Mouse (Mus musculus) liver, embryonic 14.5 days (tissue): ENCODE results near the gene Mlkl. TPM values are rescaled to one million over a fixed set of nuclear protein-coding genes. Genes with fewer than 3 reads are reported as not detected.
"Not testable (repeated sequence)": the region's sequence is repeated elsewhere in the genome, so short reads cannot be mapped to it uniquely, and the experiment has no call there.

ENCODE experiments used
- ATAC-seq: fragments of 200-750 bp; cut with Nextera tagmentation; 2 replicates; pipeline ENCODE4 v1.8.0; 2017; ENCODE audit warnings: moderate number of reproducible peaks, mild to moderate bottlenecking, moderate library complexity; ENCODE audit not compliant: insufficient read depth
- DNase-seq, 3 experiments: peaks; one replicate each; pipeline ENCODE4 v3.0.0-alpha.2; 2012 to 2013; ENCODE audit warnings: low read depth in 3 of 3, low spot score in 3 of 3
- H3K27ac ChIP-seq: fragments of 300-500 bp; sonication (generic); 2 replicates; pipeline ENCODE4 v1.5.1; 2014; ENCODE audit warnings: moderate library complexity, mild to moderate bottlenecking, control low read depth, inconsistent platforms
- H3K27me3 ChIP-seq: fragments of 300-500 bp; sonication (generic); 2 replicates; pipeline ENCODE4 v1.6.1; 2014; ENCODE audit warnings: mild to moderate bottlenecking, low read length, moderate library complexity; ENCODE audit not compliant: control insufficient read depth, insufficient read depth
- H3K36me3 ChIP-seq: fragments of 300-500 bp; sonication (generic); replicated peaks from 2 replicates; pipeline ENCODE4 v1.6.1; 2014; ENCODE audit warnings: low read depth; ENCODE audit not compliant: control insufficient read depth, insufficient read depth
- H3K4me1 ChIP-seq, 2 experiments: fragments of 200-500 bp in 1 of 2; fragments of 300-500 bp in 1 of 2; sonication (generic) in 1 of 2; replicated peaks; 2 replicates each; pipeline ENCODE4 v1.6.1; 2012 to 2014; ENCODE audit warnings: antibody characterized with exemption in 1 of 2, inconsistent platforms in 1 of 2, low read length in 1 of 2; ENCODE audit not compliant: control insufficient read depth in 2 of 2, insufficient read depth in 2 of 2
- H3K4me2 ChIP-seq: fragments of 300-500 bp; sonication (generic); 2 replicates; pipeline ENCODE4 v1.6.1; 2014; ENCODE audit warnings: low read depth, mild to moderate bottlenecking, control low read depth, moderate library complexity
- H3K4me3 ChIP-seq, 2 experiments: fragments of 200-500 bp in 1 of 2; fragments of 300-500 bp in 1 of 2; sonication (generic) in 1 of 2; 2 replicates each; pipeline ENCODE4 v1.5.1; 2012 to 2014; ENCODE audit warnings: low read depth in 2 of 2, low read length in 2 of 2, mild to moderate bottlenecking in 2 of 2, control low read depth in 1 of 2, inconsistent platforms in 1 of 2, moderate library complexity in 1 of 2; ENCODE audit not compliant: insufficient read depth in 1 of 2
- H3K9ac ChIP-seq: fragments of 300-500 bp; sonication (generic); replicated peaks from 2 replicates; pipeline ENCODE4 v1.6.1; 2014; ENCODE audit warnings: mild to moderate bottlenecking, control low read depth, moderate library complexity
- H3K9me3 ChIP-seq: fragments of 300-500 bp; sonication (generic); 2 replicates; pipeline ENCODE4 v1.6.1; 2016; ENCODE audit warnings: low read length, mixed read lengths; ENCODE audit not compliant: control insufficient read depth
- CTCF ChIP-seq: IDR thresholded peaks from 2 replicates; pipeline ENCODE4 v1.5.1; 2016; ENCODE audit warnings: antibody characterized with exemption, low read depth, control low read depth
- EP300 ChIP-seq: IDR thresholded peaks from 2 replicates; pipeline ENCODE4 v1.6.1; 2016; ENCODE audit warnings: antibody characterized with exemption, low read depth
- WGBS: fragments of 180-500 bp; shearing (Covaris S2); extraction: QIAGEN DNeasy Blood & Tissue Kit; methylation state at CpG from one replicate; pipeline ENCODE4 v1.1.7; 2014; ENCODE audit not compliant: insufficient replicate concordance; 5-methylcytosine and 5-hydroxymethylcytosine counted together
- polyA plus RNA-seq, 2 experiments: library from polyadenylated mRNA; depleted of rRNA in 1 of 2; stranded (reverse) in 1 of 2; unstranded in 1 of 2; fragments of >200 nt; fragmentation: Nextera tagmentation in 1 of 2; extraction: Ambion mirVana in 1 of 2; gene quantifications; 2 replicates each; pipeline versions ENCODE4 v1.2.1 to v1.2.3; 2012 to 2014

Mlkl gene
- polyA plus RNA-seq, 2 experiments: 1.6 to 2.8 TPM

DNA sequence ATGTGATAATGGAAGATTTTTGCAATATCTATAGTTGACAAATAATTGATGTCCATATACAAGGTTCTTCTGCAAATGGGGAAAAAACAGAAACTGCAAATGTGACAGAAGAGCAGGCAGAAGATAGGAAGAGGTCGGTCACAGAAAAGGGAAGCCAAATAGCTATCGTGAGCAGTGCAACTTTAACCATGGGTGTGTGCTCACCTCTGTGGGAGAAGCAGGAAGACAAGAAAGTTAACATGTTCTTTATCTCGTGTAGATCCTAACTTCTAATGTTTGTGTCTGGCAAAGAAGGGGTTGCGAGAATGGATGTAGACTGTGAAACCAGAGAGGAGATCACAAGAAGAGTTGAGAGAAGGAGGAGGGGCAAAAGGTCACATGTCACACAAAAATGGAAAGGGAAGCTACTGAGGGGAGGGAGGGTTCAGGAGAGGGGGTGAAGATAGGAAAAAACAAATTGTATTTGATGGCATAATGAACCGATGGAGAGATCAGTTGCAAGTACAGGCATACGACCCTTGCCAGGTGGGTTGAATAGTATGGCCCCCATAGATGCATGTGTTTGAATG is 12.7 kb downstream of the Mlkl start:
- H3K4me2 ChIP-seq: no peak overlapping the region
- no peak for ATAC-seq
- H3K4me3 ChIP-seq: no peak overlapping the region
- H3K4me1 ChIP-seq: 0 out of 4 replicates have a peak, but pooled peaks cover 0 to 1% of the 10 kb centered on the region in 2 experiments
- no peak for TF ChIP-seq EP300
- TF ChIP-seq CTCF: no peak
- 45% methylated on average over 6 of the region's 6 CpGs for WGBS
- no peak for DNase-seq
- no peaks in the 10 kb centered on the region for H3K9me3 ChIP-seq
- H3K36me3 ChIP-seq: no peaks in the 10 kb centered on the region
- H3K27me3 ChIP-seq: no peaks in the 10 kb centered on the region
- no peak overlapping the region for H3K27ac ChIP-seq
- H3K9ac ChIP-seq: no peak overlapping the region

DNA sequence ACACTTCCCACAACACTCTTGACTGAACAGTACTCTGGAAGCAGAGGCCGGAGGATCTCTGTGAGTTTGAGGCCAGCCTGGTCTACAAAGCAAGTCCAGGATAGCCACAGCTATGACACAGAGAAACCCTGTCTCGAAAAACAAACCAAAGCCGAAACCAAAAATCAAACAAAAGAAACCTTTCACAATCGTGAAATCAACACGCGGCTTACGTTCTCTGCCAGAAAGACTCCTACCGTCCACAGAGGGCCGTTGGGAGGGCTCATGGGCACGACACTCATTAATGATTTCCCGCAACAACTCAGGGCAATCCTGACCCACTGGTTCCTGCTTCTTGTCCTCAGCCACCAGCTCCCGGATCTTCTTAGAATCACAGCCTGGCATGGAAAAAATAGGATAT is 23.2 kb downstream of the Mlkl start:
- H3K27me3 ChIP-seq: no peaks in the 10 kb centered on the region
- TF ChIP-seq EP300: no peak
- no peak overlapping the region for H3K4me3 ChIP-seq
- no peaks in the 10 kb centered on the region for H3K36me3 ChIP-seq
- H3K4me2 ChIP-seq: no peak overlapping the region
- peaks cover 6 to 19% of the 10 kb centered on the region in 2 experiments; a peak in 3 of 4 replicates for H3K4me1 ChIP-seq
- no peaks in the 10 kb centered on the region for H3K9me3 ChIP-seq
- H3K9ac ChIP-seq: no peak overlapping the region
- no peak for ATAC-seq
- WGBS: 78% methylated on average over 12 of the region's 12 CpGs
- no peak overlapping the region for H3K27ac ChIP-seq
- no peak for DNase-seq

DNA sequence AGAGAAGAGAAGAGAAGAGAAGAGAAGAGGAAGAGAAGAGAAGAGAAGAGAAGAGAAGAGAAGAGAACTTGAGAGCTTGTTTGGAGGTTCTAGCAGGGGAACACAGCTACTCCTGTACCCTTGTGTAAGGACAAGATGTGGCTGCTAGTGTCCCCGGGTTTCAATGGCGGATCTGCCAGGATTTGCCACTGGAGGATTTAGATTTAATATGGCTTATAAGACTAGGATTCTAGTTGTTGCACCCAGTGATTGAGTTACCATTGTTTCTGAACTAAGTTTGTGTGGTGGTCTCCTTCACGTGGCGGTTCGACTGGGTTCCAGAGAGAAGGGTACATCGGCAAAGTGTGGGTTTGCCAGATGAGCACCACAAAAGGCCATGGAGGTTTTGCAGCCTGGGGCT is 24.0 kb downstream of the Mlkl start:
- not testable (repeated sequence) for H3K27ac ChIP-seq, H3K9ac ChIP-seq, DNase-seq, H3K27me3 ChIP-seq, H3K4me2 ChIP-seq, H3K4me3 ChIP-seq, H3K36me3 ChIP-seq, H3K9me3 ChIP-seq, ATAC-seq
- peaks cover 6 to 19% of the 10 kb centered on the region in 2 experiments; a peak in 3 of 4 replicates for H3K4me1 ChIP-seq
- 77% methylated on average over 6 of the region's 6 CpGs for WGBS

- TF ChIP-seq CTCF (peak; percentile 78), EP300 (peak; percentile 85)
- no peak overlapping the region for H3K4me3 ChIP-seq
- H3K4me2 ChIP-seq: no peak overlapping the region
- H3K27me3 ChIP-seq: no peaks in the 10 kb centered on the region
- 11% methylated on average over 3 of the region's 3 CpGs for WGBS
- H3K9ac ChIP-seq: no peak overlapping the region
- peak; percentile 60 to 69 (median 68) for DNase-seq
- peak overlapping the region; percentile 60 for H3K27ac ChIP-seq
- peak; percentile 97 for ATAC-seq
- H3K9me3 ChIP-seq: no peaks in the 10 kb centered on the region
- H3K4me1 ChIP-seq: peaks cover 6 to 19% of the 10 kb centered on the region in 2 experiments; a peak in 3 of 4 replicates
- no peaks in the 10 kb centered on the region for H3K36me3 ChIP-seq
Observed at GRCm38 (mm10) chr8:111312758-111313162, 25.2 kb downstream of the Mlkl start.

DNA sequence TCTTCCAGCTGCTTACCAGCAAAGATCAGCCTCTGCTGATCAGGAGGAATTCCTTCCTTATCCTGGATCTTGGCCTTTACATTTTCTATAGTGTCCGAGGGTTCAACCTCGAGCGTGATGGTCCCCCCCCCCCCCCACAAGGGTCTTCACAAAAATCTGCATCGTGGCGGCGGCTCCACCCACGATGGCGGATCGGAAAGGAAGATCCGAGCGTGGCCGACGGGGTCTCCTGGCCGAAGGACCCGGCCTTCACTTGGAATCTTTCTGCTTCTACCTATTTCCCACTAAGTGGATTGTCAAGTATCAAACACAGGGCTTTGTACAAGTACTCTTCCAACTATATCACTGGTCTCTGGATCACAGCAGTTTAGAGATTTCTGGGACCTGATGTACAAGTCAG is 28.0 kb downstream of the Mlkl start:
- DNase-seq, H3K4me2 ChIP-seq, H3K9me3 ChIP-seq, H3K4me3 ChIP-seq, H3K27ac ChIP-seq, H3K9ac ChIP-seq, H3K36me3 ChIP-seq, H3K27me3 ChIP-seq, ATAC-seq: not testable (repeated sequence)
- H3K4me1 ChIP-seq: peaks cover 6 to 19% of the 10 kb centered on the region in 2 experiments; a peak in 3 of 4 replicates
- WGBS: 89% methylated on average over 15 of the region's 15 CpGs
